Mouse (Mus musculus): ENCODE measurements around the gene Tmf1. TPM values are rescaled to one million over a fixed set of nuclear protein-coding genes. Genes with fewer than 3 reads are reported as not detected.

Tmf1 gene
- polyA plus RNA-seq, 1 experiment from 2014 or later: 37.7 TPM

GRCm38 (mm10) chr6:97209201-97209600, 30.3 kb upstream of the Tmf1 start:
- Histone ChIP-seq H3K4me2 (ENCODE audit: low read depth, low read length) (no peak overlapping the region), H3K27me3 (replicated peaks; ENCODE audit: control insufficient read depth, insufficient read depth, low read length) (no peaks in the 10 kb centered on the region), H3K4me1 (ENCODE audit: control insufficient read depth, insufficient read depth, low read length) (peaks cover 9% of the 10 kb centered on the region; the same call in 1 of the 2 replicates), H3K9ac (ENCODE audit: low read depth, low read length) (no peak overlapping the region), H3K36me3 (ENCODE audit: control insufficient read depth, insufficient read depth, low read length) (no peaks in the 10 kb centered on the region), H3K9me3 (ENCODE audit: control insufficient read depth, low read length) (no peaks in the 10 kb centered on the region), H3K27ac (replicated peaks; ENCODE audit: low read depth, low read length) (no peak overlapping the region), H3K4me3 (ENCODE audit: low read depth, low read length) (no peak overlapping the region)
- DNase-seq (ENCODE audit: low spot score) (no peak), ATAC-seq (ENCODE audit: low read depth) (no peak)
- 53% methylated on average over 3 of the region's 3 CpGs for WGBS

- Histone ChIP-seq H3K9ac (ENCODE audit: low read depth, low read length) (no peak overlapping the region), H3K4me3 (ENCODE audit: low read depth, low read length) (no peak overlapping the region), H3K4me2 (ENCODE audit: low read depth, low read length) (no peak overlapping the region), H3K9me3 (ENCODE audit: control insufficient read depth, low read length) (no peaks in the 10 kb centered on the region), H3K36me3 (ENCODE audit: control insufficient read depth, insufficient read depth, low read length) (0 out of 2 replicates have a peak, but pooled peaks cover 3% of the 10 kb centered on the region), H3K27ac (replicated peaks; ENCODE audit: low read depth, low read length) (peak overlapping the region; percentile 55), H3K27me3 (replicated peaks; ENCODE audit: control insufficient read depth, insufficient read depth, low read length) (no peaks in the 10 kb centered on the region), H3K4me1 (ENCODE audit: control insufficient read depth, insufficient read depth, low read length) (peaks cover 17% of the 10 kb centered on the region)
- WGBS: 26% methylated on average over 3 of the region's 3 CpGs
- DNase-seq (ENCODE audit: low spot score) (peak; percentile 51), ATAC-seq (ENCODE audit: low read depth) (no peak)
Measured at GRCm38 (mm10) chr6:97208406-97208805, 29.5 kb upstream of the Tmf1 start.

- no peak overlapping the region for H3K4me3 ChIP-seq (ENCODE audit: low read depth, low read length)
- 0 out of 2 replicates have a peak, but pooled peaks cover 5% of the 10 kb centered on the region for H3K36me3 ChIP-seq (ENCODE audit: control insufficient read depth, insufficient read depth, low read length)
- H3K4me1 ChIP-seq (ENCODE audit: control insufficient read depth, insufficient read depth, low read length): peaks cover 19% of the 10 kb centered on the region
- no peak overlapping the region for H3K27ac ChIP-seq (replicated peaks; ENCODE audit: low read depth, low read length)
- WGBS: 76% methylated on average over 4 of the region's 4 CpGs
- DNase-seq (ENCODE audit: low spot score): no peak
- ATAC-seq (ENCODE audit: low read depth): no peak
- no peaks in the 10 kb centered on the region for H3K9me3 ChIP-seq (ENCODE audit: control insufficient read depth, low read length)
- H3K9ac ChIP-seq (ENCODE audit: low read depth, low read length): no peak overlapping the region
- no peaks in the 10 kb centered on the region for H3K27me3 ChIP-seq (replicated peaks; ENCODE audit: control insufficient read depth, insufficient read depth, low read length)
- no peak overlapping the region for H3K4me2 ChIP-seq (ENCODE audit: low read depth, low read length)
Measured at GRCm38 (mm10) chr6:97207085-97207484, 28.2 kb upstream of the Tmf1 start.

- Histone ChIP-seq H3K27me3 (replicated peaks; ENCODE audit: control insufficient read depth, insufficient read depth, low read length) (no peaks in the 10 kb centered on the region), H3K9ac (ENCODE audit: low read depth, low read length) (peak within 1 kb of the TSS; percentile 98), H3K36me3 (ENCODE audit: control insufficient read depth, insufficient read depth, low read length) (peaks cover 9% of the 10 kb centered on the region; the same call in 1 of the 2 replicates), H3K4me1 (ENCODE audit: control insufficient read depth, insufficient read depth, low read length) (peaks cover 14% of the 10 kb centered on the region), H3K27ac (replicated peaks; ENCODE audit: low read depth, low read length) (peak within 1 kb of the TSS; percentile 90), H3K4me3 (ENCODE audit: low read depth, low read length) (peak within 1 kb of the TSS; percentile 92), H3K9me3 (ENCODE audit: control insufficient read depth, low read length) (no peaks in the 10 kb centered on the region), H3K4me2 (ENCODE audit: low read depth, low read length) (peak within 1 kb of the TSS; percentile 81)
- DNase-seq (ENCODE audit: low spot score) (peak; percentile 99), ATAC-seq (ENCODE audit: low read depth) (peak; percentile 98)
- WGBS: under 1% methylated on average over 38 of the region's 38 CpGs
Measured at GRCm38 (mm10) chr6:97205439-97205885, 26.5 kb upstream of the Tmf1 start, which contains the start of gene Uba3. Gene Uba3 (minus strand): TSS chr6:97205647.

- Histone ChIP-seq H3K27me3 (replicated peaks; ENCODE audit: control insufficient read depth, insufficient read depth, low read length) (no peaks in the 10 kb centered on the region), H3K4me1 (ENCODE audit: control insufficient read depth, insufficient read depth, low read length) (peaks cover 14% of the 10 kb centered on the region), H3K27ac (replicated peaks; ENCODE audit: low read depth, low read length) (peak overlapping the region; percentile 90), H3K36me3 (ENCODE audit: control insufficient read depth, insufficient read depth, low read length) (peaks cover 9% of the 10 kb centered on the region; the same call in 1 of the 2 replicates), H3K4me2 (ENCODE audit: low read depth, low read length) (peak overlapping the region; percentile 81), H3K4me3 (ENCODE audit: low read depth, low read length) (peak overlapping the region; percentile 92), H3K9me3 (ENCODE audit: control insufficient read depth, low read length) (no peaks in the 10 kb centered on the region), H3K9ac (ENCODE audit: low read depth, low read length) (peak overlapping the region; percentile 98)
- DNase-seq (ENCODE audit: low spot score) (no peak), ATAC-seq (ENCODE audit: low read depth) (peak; percentile 26; the same call in 1 of the 2 replicates)
- 0% methylated on average over 16 of the region's 16 CpGs for WGBS
Measured at GRCm38 (mm10) chr6:97204952-97205351, 26.0 kb upstream of the Tmf1 start.

- Histone ChIP-seq H3K36me3 (ENCODE audit: control insufficient read depth, insufficient read depth, low read length) (peaks cover 9% of the 10 kb centered on the region), H3K4me2 (ENCODE audit: low read depth, low read length) (peak overlapping the region; percentile 81), H3K9me3 (ENCODE audit: control insufficient read depth, low read length) (no peaks in the 10 kb centered on the region), H3K4me1 (ENCODE audit: control insufficient read depth, insufficient read depth, low read length) (peaks cover 14% of the 10 kb centered on the region), H3K27me3 (replicated peaks; ENCODE audit: control insufficient read depth, insufficient read depth, low read length) (no peaks in the 10 kb centered on the region), H3K27ac (replicated peaks; ENCODE audit: low read depth, low read length) (0 out of 2 replicates have a peak overlapping the region, but pooled peaks have one; percentile 90), H3K9ac (ENCODE audit: low read depth, low read length) (peak overlapping the region; percentile 98), H3K4me3 (ENCODE audit: low read depth, low read length) (peak overlapping the region; percentile 92)
- no peak for ATAC-seq (ENCODE audit: low read depth)
- no peak for DNase-seq (ENCODE audit: low spot score)
- 15% methylated on average over 9 of the region's 9 CpGs for WGBS
Measured at GRCm38 (mm10) chr6:97204252-97204869, 25.4 kb upstream of the Tmf1 start.

GRCm38 (mm10) chr6:97202477-97202876, 23.6 kb upstream of the Tmf1 start:
- WGBS: 92% methylated on average over 3 of the region's 3 CpGs
- peaks cover 14% of the 10 kb centered on the region for H3K4me1 ChIP-seq (ENCODE audit: control insufficient read depth, insufficient read depth, low read length)
- H3K27me3 ChIP-seq (replicated peaks; ENCODE audit: control insufficient read depth, insufficient read depth, low read length): no peaks in the 10 kb centered on the region
- peaks cover 22% of the 10 kb centered on the region for H3K36me3 ChIP-seq (ENCODE audit: control insufficient read depth, insufficient read depth, low read length)
- H3K27ac ChIP-seq (replicated peaks; ENCODE audit: low read depth, low read length): no peak overlapping the region
- DNase-seq (ENCODE audit: low spot score) (no peak), ATAC-seq (ENCODE audit: low read depth) (no peak)
- no peaks in the 10 kb centered on the region for H3K9me3 ChIP-seq (ENCODE audit: control insufficient read depth, low read length)
- H3K9ac ChIP-seq (ENCODE audit: low read depth, low read length): no peak overlapping the region
- H3K4me2 ChIP-seq (ENCODE audit: low read depth, low read length): no peak overlapping the region
- H3K4me3 ChIP-seq (ENCODE audit: low read depth, low read length): no peak overlapping the region

- H3K4me3 ChIP-seq (ENCODE audit: low read depth, low read length): no peak overlapping the region
- ATAC-seq (ENCODE audit: low read depth) (no peak), DNase-seq (ENCODE audit: low spot score) (no peak)
- 40% methylated on average over 3 of the region's 3 CpGs for WGBS
- no peaks in the 10 kb centered on the region for H3K27me3 ChIP-seq (replicated peaks; ENCODE audit: control insufficient read depth, insufficient read depth, low read length)
- peaks cover 14% of the 10 kb centered on the region for H3K4me1 ChIP-seq (ENCODE audit: control insufficient read depth, insufficient read depth, low read length)
- H3K27ac ChIP-seq (replicated peaks; ENCODE audit: low read depth, low read length): no peak overlapping the region
- H3K9ac ChIP-seq (ENCODE audit: low read depth, low read length): no peak overlapping the region
- no peak overlapping the region for H3K4me2 ChIP-seq (ENCODE audit: low read depth, low read length)
- no peaks in the 10 kb centered on the region for H3K9me3 ChIP-seq (ENCODE audit: control insufficient read depth, low read length)
- H3K36me3 ChIP-seq (ENCODE audit: control insufficient read depth, insufficient read depth, low read length): peaks cover 43% of the 10 kb centered on the region
Measured at GRCm38 (mm10) chr6:97200437-97200836, 21.5 kb upstream of the Tmf1 start.

Data from embryonic facial prominence, embryonic 14.5 days (tissue).